33 mouse cellular contexts compared by ENCODE assay signal in the genomic region with DNA sequence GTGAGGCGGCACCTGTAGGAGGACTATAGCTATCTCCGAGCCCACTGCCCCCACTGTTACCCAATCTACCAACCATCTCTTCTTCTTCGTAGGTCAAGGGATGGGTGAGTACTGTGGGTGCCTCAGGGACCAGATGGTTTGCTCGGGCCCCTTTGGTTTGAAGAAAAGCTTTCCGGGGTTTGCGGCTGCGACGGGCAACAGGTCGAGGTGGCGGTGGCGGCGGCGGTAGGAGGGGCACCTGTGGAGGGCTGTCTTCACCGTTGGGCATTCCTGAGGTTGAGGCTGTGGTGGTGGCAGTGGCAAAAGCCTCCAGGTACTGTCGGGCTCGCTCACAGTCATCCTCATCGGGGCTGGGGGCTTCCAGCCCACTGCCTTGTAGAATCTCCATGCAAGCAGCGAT. TPM values are rescaled to one million over a fixed set of nuclear protein-coding genes. Genes with fewer than 3 reads are reported as not detected.
"Had no signal": no experiment of that assay in that cellular context is flagged by ENCODE, and none has a peak within 500 bp of the region (broad histone marks: within the 10 kb centered on the region; RNA-seq: fewer than 3 reads in every experiment).

No protein-coding gene starts in this region.

- H3K9me3 ChIP-seq: heart, embryonic 10.5 days; heart, embryonic 12.5 days; hindbrain, embryonic 13.5 days; hindbrain, embryonic 15.5 days; kidney, embryonic 15.5 days; limb, embryonic 13.5 days; limb, embryonic 15.5 days; liver, embryonic 12.5 days had no signal

- H3K4me3 ChIP-seq: heart, embryonic 10.5 days; heart, embryonic 12.5 days; hindbrain, embryonic 13.5 days; hindbrain, embryonic 15.5 days; kidney, embryonic 15.5 days; limb, embryonic 13.5 days; limb, embryonic 15.5 days; liver, embryonic 12.5 days had no signal

- H3K27ac ChIP-seq: heart, embryonic 10.5 days; hindbrain, embryonic 13.5 days; hindbrain, embryonic 15.5 days; hindbrain, postnatal 0 days; kidney, embryonic 15.5 days; kidney, postnatal 0 days; limb, embryonic 13.5 days; limb, embryonic 15.5 days; liver, embryonic 12.5 days had no signal

- DNase-seq: gastrocnemius, postnatal 14 days; gastrocnemius, postnatal 36 days; heart, adult 18-20 months; heart, postnatal 10 days; heart, postnatal 36 days; kidney, adult 11 months; kidney, adult 2 months; kidney, adult 9 months; kidney, postnatal 14 days; kidney, postnatal 36 days; layer of hippocampus, adult 9-11 months; layer of hippocampus, postnatal 36 days; left cerebral cortex, postnatal 4 days had no signal

- ATAC-seq: hindbrain, postnatal 0 days; intestine, embryonic 16.5 days; liver, embryonic 12.5 days had no signal

- H3K9ac ChIP-seq: heart, embryonic 12.5 days; hindbrain, embryonic 13.5 days; hindbrain, embryonic 15.5 days; kidney, embryonic 15.5 days; limb, embryonic 13.5 days; limb, embryonic 15.5 days; liver, embryonic 12.5 days had no signal

- H3K36me3 ChIP-seq: hindbrain, embryonic 13.5 days; hindbrain, embryonic 15.5 days; limb, embryonic 13.5 days had no signal

- H3K27me3 ChIP-seq: heart, embryonic 12.5 days; hindbrain, embryonic 15.5 days; kidney, embryonic 15.5 days; limb, embryonic 13.5 days; limb, embryonic 15.5 days had no signal

RNA-seq across cellular contexts. Expression of gene Dcst1, which starts 15.7 kb away (rescaled TPM):
- total RNA-seq: gastrocnemius, adult 18-20 months; gastrocnemius, adult 8-10 months; gastrocnemius, postnatal 14 days; gastrocnemius, postnatal 36 days; heart, adult 18-20 months; heart, adult 8-10 months; heart, postnatal 36 days; hematopoietic stem cell, adult 5-6 weeks; layer of hippocampus, adult 18-20 months; layer of hippocampus, postnatal 36 days; left cerebral cortex, adult 18-20 months; left cerebral cortex, postnatal 10 days; left cerebral cortex, postnatal 25 days; liver, adult 2 months had no signal

RNA-seq across cellular contexts. Expression of gene Dcst2, which starts 18.9 kb away (rescaled TPM):
- total RNA-seq: gastrocnemius, adult 18-20 months; gastrocnemius, postnatal 14 days; gastrocnemius, postnatal 36 days; heart, adult 18-20 months; heart, adult 8-10 months; heart, postnatal 36 days; hematopoietic stem cell, adult 5-6 weeks; liver, adult 2 months had no signal

RNA-seq across cellular contexts. Expression of gene Lenep, which starts 21.9 kb away (rescaled TPM):
- total RNA-seq: gastrocnemius, postnatal 14 days; hindbrain, postnatal 0 days; left cerebral cortex, postnatal 10 days; liver, adult 2 months had no signal
